Mouse (Mus musculus): ENCODE results near the gene Tgif1.

DNA sequence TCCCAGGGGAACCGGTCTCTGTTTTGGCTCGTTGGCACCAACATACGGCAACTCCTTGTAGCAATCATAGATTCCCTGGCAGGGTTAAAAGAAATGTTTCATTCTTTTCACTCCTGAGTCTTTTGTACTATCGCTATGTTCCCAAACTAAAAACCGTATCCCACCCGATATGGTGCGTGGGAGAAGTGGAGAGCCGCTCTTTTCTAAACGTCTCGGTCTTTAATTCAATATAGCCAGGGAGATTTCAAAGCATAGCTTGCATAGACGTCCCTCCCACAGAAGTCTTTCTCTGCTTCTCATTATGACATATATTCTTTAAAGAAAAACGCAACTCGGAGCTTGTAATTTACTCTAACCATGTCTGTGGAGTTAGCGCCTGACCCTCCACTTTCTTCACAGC is 51.3 kb downstream of the Tgif1 start:
- TF ChIP-seq CTCF (IDR thresholded peaks at IDR 0.05; ENCODE audit: low read depth, low read length) = no peak
- TF ChIP-seq POLR2A (IDR thresholded peaks at IDR 0.05; ENCODE audit: borderline replicate concordance, low read depth, low read length) = no peak

All from bone marrow macrophage, adult 2 months (primary cell).